Mouse (Mus musculus) 3134 (cell line): ENCODE measurements at regions not wholly inside any gene's neighbourhood (a gene's known extent, or its start where the extent isn't known, plus 50 kb on each side); places are given as distances from the start of the nearest gene placed in this dataset.

ENCODE experiments used
- DNase-seq: peaks from one replicate; pipeline ENCODE4 v3.0.0-alpha.2; 2011; ENCODE audit warnings: low spot score; ENCODE audit not compliant: insufficient read length; ENCODE audit errors: extremely low read depth

DNA sequence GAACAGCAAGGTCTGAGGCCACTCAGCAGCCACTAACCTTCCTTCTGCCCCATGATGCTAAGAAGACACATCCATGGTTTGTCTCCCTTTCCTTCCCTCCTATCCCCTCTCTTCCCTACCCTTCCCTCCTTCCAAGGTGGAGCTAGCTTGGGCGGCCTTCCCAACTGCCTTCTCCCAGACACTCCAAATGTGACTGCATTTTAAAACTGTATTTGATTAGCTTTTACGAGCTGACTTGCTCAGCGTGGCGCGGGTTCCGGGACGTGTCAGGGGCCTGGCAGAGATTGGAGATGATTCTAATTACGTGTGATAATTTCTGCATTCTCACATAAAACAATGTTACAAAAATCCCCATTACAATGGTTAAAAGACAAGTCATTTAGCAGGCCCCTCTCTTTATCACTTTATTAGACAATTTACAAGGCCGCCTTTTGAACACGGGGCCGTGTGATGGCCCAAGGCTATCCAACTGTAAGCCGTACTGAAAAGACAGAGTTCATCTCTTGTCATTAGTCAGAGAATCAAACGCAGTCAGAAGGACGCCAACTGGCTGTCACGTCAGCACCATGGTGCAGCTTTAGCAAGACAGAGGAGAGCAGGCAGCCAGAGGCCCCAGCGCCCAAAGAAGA is 108.2 kb downstream of the Cryba4 start:
- DNase-seq = no peak

DNA sequence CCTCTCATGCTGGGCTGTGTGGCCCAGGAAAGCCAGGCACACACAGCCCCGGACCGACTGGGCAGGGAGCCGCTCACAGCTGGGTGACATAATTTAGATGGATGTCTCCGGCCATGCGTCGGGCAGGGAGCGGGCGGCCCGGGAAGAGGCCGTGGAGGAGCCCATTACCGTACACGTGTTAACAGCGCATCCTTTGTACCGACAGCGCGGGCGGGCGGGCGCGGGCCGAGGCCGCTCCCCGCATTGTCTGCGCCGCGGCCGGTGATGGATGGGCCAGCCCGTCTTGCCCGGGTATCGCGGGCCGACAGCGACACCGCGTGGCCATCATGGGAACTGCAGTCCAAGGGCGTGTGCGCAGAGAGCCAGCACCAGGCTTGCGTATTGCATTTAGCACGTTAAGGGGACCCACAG is 98.6 kb downstream of the Cryba4 start:
- DNase-seq = peak; percentile 63

DNA sequence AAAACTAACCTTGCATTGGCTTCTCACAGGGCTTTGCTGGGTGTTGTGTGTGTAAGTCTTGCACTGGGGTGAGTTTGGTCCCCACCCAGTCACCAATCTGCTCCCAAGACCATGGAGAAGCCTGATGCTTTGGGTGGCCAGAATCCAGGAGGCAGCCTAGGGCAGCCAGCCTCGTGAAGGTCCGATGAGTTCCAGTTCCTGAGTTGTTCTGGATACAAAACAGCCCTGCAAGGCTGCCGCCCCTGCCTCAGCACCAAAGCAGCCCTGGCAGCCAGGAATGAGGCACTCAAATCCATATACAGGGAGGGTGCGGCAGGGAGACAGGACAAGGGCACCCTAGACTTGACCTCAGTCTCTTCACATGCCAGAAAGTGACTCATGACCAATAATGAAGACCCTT is 97.7 kb downstream of the Cryba4 start:
- DNase-seq = no peak

DNA sequence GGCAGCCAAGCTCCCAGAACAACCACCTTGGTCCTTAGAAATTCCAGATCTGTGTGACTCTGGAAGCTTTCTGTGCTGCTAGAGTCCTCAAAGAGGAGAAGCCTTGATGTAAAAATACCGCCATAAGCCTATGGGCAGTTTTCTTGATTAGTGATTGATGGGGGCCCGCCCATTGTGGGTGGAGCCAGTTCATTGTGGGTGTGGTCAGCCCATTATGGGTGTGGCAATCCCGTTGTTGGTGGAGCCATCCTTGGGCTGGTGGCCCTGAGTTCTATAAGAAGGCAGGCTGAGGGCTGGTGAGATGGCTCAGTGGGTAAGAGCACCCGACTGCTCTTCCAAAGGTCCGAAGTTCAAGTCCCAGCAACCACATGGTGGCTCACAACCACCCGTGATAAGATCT is 97.3 kb downstream of the Cryba4 start:
- no peak for DNase-seq

DNA sequence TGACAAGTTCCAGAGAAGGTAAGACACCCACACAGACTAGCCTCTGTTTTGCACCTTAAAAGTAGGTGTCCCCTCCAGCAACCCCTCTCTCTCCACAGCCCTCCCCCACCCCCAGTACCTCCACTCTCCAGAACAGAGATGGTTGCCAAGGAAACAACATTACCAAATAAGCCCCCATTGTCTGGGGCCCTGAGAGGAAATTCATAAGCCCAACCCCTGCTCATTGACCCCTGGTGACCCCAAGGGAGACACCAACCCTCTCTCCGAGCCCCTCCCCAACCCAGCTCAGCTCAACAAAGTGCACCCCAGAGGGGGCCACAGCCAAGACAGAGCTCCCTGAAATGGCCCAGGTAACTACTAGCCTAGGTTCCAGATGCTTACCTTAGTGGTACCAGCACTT is 96.3 kb downstream of the Cryba4 start:
- no peak for DNase-seq

DNA sequence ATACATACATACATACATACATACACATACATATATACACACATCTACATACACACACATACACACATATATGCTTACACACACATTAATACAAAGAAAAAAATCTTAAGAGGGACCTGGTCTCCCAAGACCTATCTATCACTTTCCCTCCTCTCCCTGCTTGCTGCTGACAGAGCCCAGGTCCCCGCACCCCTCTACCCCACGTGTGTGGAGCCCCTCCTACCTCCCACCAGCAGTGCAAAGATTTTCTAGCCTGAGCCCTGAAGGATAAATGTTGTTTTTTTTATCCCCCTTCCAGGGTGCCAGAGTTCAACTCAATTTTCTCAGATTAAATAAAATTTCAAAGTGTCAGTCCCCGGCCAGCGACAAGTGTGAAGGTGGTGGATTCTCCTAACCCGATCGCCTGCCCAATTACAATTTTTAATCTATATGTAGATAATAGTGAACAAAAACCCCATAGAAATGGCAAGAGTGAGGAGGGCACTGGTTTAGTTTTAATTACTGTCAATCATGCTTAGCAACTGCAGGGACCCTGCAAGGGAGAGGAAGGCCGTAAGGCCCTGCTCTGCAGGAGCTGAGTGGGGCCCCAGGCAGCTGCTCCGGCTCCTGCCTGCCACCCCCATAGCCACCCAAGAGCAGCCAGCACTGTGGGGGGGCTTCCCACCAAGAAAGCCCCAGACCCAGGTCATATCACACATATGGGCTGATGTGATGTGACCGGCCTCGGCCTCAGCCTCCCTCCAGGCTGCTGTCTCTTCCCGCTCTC is 85.7 kb downstream of the Cryba4 start:
- DNase-seq = no peak

DNA sequence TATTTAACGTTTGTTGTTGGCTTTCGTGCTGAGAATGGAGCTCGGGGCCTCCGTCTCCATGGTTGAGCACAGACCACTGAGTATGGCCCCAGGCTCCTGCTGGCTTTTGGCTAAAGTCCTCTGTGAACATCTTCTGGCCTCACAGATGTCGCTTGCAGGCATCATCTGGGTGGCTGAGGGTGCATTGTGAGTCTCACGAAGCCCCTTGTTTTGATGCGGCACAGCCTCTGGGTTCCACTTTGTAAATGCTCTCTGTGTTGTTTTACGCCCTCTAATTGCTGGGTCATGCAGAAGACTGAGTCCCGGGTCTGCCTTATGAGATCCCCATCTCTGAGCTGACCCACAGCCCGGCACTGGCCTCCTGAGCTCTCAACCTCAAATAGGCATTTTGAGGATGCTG is 84.5 kb downstream of the Cryba4 start:
- no peak for DNase-seq

DNA sequence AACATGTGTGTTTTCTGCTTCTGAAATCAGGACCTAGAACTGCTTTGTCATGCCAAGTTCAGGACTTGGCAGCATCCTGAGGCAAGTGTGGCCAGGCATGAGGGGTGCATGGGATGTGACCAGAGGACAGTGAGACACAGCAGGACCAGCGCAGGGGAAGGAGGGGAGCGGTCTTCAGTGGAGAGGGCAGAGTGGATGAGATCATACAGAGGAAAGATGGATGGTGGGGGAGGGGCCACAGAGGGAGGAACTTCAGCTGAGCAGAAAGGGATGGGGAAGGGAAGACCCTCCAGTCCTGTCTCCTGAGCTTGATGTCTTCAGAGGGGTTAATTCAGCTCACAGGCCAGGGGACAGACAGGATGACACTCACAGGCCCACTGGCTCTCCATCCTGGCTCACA is 81.0 kb downstream of the Cryba4 start:
- no peak for DNase-seq

DNA sequence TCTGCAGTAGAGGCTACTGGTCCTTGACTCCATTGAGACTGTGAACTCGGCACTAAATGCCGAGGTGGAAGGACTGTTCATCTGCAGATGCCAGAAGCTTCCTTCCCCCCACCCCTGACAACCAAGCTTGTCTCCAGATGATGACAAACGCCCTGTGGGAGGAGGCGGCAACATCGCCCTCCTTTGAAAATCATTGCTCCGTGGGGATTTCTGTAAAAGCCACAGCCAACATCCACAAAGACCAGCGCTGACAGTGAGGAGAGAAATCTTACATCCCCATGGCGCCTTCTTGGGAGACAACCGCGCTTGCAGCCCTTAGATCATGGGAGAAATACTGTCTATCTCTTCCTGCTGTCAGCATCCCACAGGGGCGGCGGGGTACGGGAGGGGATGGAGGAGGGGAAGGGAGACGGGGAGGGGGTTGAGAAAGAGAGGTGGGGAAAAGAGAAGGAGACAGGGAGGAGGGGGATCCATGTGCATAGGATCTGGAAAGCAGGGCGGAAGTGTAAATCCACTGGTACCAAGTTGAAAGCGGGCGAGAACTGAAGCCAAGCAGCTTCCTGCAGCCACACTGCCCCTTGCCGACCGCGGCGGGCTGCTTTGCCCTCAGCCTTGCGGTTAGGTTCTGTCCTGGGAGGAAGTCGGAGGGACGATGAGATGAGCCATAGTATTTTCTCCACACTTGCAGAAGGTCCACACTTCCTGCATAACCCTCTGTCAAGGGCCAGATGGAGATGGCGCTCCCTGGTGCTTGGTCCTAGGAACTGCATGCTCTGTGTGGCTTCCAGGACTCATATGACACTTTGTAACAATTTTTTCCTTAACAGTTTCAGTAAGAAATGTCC is 72.9 kb downstream of the Cryba4 start:
- no peak for DNase-seq

DNA sequence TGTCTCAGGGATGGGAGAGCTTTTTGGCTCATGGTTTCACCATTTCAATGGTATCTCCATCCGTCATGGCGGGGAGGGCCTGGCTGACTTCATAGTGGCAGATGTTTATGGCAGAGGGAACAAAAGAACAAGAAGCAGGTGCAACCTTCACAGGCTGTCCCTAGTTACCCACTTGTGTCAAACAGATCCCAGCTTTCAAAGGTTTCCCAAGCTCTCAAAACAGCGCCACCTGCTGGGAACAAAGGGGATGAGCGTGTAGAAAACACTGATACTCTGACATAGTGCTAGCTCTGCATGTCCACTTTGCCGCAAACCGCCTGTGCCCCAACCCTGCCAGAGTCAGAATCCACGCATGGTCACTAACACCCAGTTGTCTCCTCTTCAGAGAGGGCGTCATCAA is 69.5 kb downstream of the Cryba4 start:
- no peak for DNase-seq

DNA sequence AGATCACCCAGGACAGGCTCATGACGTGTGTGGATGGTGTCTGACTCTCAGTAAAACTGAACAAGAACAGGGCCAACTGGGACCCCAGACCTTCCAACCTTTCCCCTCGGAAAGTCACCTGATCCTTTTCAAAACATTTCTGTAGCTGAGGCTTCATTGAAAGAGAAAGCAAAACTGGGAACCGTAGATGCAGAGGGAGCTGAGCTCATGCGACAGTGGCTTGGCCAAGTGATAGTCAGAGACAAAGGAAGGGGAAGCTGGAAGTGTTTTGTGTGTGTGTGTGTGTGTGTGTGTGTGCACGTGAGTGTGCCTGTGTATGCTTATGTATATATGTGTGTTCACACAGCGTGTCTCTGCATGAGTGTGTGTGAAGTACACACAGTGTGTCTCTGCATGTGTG is 56.7 kb downstream of the Cryba4 start:
- no peak for DNase-seq
